Mouse (Mus musculus): ENCODE data around the gene Ccdc190.

- TF ChIP-seq CTCF (IDR thresholded peaks at IDR 0.05) (no peak), EP300 (IDR thresholded peaks at IDR 0.05) (no peak)
These were observed 30.5 kb upstream of the Ccdc190 start for GRCm38 (mm10) chr1:169897916-169898315.

Data from lung, postnatal 0 days (tissue).